Mouse (Mus musculus) megakaryocyte-erythroid progenitor cell, adult 5-6 weeks (primary cell): Measurements from ENCODE around the gene Srsf6. TPM values are rescaled to one million over a fixed set of nuclear protein-coding genes. Genes with fewer than 3 reads are reported as not detected.

ENCODE experiments used
- ATAC-seq: replicated peaks from 2 replicates; pipeline ENCODE4 v1.8.0; 2016; ENCODE audit warnings: mild to moderate bottlenecking, inconsistent platforms; ENCODE audit not compliant: severe bottlenecking, poor library complexity, low FRiP score, low TSS enrichment
- total RNA-seq, 2 experiments: library from RNA; stranded (forward) in 1 of 2; stranded (reverse) in 1 of 2; fragments of 200-1000, 215-1000 nt in 1 of 2; fragments of >200 nt in 1 of 2; fragmentation: Nextera tagmentation in 1 of 2; gene quantifications; 2 replicates each; pipeline ENCODE4 v1.2.3; 2014 to 2017

Srsf6 gene
- total RNA-seq, 2 experiments from 2014 or later: 286 to 311 TPM

DNA sequence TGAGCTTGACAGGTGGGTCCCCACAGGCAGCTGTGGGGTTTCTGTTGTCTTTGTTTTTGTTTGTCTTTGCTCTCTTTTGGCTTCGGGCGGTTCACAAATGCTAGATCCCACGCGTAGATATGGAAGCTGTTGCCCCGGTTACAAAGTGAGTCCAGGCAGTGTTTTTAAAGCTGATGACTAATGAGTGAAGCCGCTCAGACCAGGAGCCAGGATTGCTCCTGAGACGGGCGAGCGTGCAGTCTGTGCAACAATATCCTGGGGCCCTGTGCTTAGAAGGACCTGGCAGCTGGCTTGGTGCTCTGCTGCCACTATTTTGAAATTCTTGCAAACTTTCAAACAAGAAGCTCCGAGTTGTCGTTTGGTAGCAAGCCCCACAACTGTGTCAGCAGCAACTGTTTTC lies 42.3 kb downstream of the Srsf6 start:
- no peak for ATAC-seq

DNA sequence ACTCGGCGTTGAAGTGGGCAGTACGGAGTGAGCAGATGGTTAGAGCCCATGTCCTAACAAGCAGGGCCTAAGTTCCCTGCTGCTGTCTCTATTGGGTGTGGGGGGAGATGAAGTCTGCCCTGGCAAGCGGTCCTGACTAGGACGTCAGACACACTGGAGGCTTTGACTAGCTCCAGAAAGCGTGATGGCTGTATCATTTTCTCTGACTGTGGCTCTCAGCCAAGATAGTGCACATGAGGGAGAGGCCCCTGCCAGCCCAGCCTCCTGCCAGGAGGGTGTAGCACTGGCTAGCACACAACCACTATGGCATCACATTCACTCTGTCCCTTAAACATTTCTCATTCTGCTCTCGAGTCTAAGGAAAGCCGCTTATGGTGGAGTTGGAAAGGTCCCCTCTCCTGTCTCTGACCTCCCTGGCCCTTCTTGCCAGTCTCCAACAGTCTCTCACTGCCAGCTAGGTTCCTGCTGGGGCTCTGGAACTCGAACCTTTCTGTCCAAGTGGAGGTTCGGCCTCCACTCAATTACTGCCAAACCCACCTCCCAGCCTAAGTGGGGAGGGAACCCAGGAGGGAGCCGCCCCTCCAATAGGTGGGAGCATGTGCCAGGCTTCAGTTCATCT lies 43.9 kb downstream of the Srsf6 start:
- peak; percentile 46; the same call in 1 of the 2 replicates for ATAC-seq

DNA sequence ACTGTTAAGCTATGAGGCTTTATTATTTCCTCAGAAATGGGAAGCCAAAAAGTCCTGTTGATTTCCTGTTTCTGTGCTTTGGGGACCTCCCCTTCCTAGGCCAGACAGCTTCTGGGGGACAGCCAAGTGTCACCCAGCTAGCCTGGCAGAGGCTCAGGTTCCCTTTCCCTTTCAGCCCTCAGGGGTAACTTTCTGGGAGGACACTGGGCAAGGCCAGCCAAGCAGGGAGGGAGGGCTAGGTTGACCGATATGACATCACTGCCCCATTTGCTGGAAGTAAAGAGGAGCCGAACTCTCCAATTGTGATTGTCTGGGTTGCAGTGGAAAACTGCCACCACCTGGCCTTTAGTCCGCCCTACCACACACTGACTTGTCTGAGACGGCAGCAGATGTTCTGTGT lies 44.7 kb downstream of the Srsf6 start:
- ATAC-seq: no peak

DNA sequence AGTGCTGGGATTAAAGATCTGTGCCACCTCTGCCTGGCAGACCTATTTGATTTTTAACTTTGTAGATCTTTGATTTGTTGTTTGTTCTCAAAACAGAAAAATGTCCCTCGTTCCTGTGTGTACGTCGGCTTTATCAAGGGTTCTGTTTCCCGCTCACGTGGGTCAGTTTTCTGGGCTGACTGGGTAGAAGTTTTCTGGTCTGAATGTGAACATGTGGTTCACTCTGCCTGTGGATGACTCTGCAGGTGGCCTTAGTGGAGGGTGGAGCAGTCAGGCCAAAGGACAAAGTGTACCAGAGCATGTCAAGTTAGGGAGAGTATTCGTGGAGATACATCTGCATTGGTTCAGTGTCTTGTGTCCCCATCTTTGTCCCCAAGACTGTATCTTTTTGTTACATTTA lies 53.1 kb downstream of the Srsf6 start:
- ATAC-seq: no peak

DNA sequence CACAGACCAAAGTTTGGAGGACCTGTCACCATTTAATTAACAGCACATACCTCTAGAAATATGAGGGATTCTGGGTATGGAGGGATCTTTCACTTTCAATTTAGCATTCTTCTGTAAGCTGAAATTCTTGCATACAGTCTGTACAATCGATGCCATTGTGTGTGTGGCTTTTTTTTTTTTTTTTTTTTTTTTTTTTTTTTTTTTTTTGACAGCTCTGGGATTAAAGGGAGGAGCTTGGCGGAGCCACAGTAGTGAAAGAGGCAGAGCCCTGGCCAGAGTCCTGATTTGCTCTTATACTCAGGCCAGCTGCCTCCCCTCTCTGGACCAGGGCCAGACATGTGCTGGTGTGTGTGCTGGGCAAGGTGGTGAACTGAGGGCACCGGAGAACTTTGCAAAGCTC lies 54.6 kb downstream of the Srsf6 start:
- no peak for ATAC-seq

Other genes with a start within 250 kb of the Srsf6 start
- gene L3mbtl1, start 11.9 kb downstream of the Srsf6 start, total RNA-seq (2014; fragmentation: Nextera tagmentation): 0.81 TPM in 1 of 2 replicates, not detected in the other
- gene L3mbtl1, start 11.9 kb downstream of the Srsf6 start, total RNA-seq (2017): not detected in 2 replicates
- gene Sgk2, start 55.8 kb downstream of the Srsf6 start, total RNA-seq (2014; fragmentation: Nextera tagmentation): not detected in 2 replicates
- gene Sgk2, start 55.8 kb downstream of the Srsf6 start, total RNA-seq (2017): not detected in 2 replicates
- 30.3 and 37.7 TPM in 2 replicates for gene Ift52, start 85.8 kb downstream of the Srsf6 start, total RNA-seq (2014; fragmentation: Nextera tagmentation)
- 19.4 and 32.9 TPM in 2 replicates for gene Ift52, start 85.8 kb downstream of the Srsf6 start, total RNA-seq (2017)
- 52.7 and 60.8 TPM in 2 replicates for gene Mybl2, start 123.2 kb downstream of the Srsf6 start, total RNA-seq (2014; fragmentation: Nextera tagmentation)
- gene Mybl2, start 123.2 kb downstream of the Srsf6 start, total RNA-seq (2017): 22.3 and 33.9 TPM in 2 replicates
- gene Gtsf1l, start 156.3 kb downstream of the Srsf6 start, total RNA-seq (2014; fragmentation: Nextera tagmentation): not detected in 2 replicates
- gene Gtsf1l, start 156.3 kb downstream of the Srsf6 start, total RNA-seq (2017): not detected in 2 replicates